Mouse (Mus musculus): ENCODE data around the gene Tspan11. TPM values are rescaled to one million over a fixed set of nuclear protein-coding genes. Genes with fewer than 3 reads are reported as not detected.

The Tspan11 gene
- total RNA-seq (2012; rRNA removed), result 0.11 and 0.13 TPM in 2 replicates

GRCm38 (mm10) chr6:127887511-127888421, at the start of gene Tspan11:
Gene Tspan11 (plus strand): TSS chr6:127887589.
- H3K4me3 ChIP-seq (ENCODE audit: insufficient read depth in 1 of 2, low read depth in 1 of 2, low read length in 2 of 2, poor library complexity in 1 of 2, severe bottlenecking in 1 of 2), result peak within 1 kb of the TSS; percentile 53 to 80
- H3K36me3 ChIP-seq (ENCODE audit: control insufficient read depth, insufficient read depth, low read length, poor library complexity, severe bottlenecking), result no peaks in the 10 kb centered on the region
- no peak for DNase-seq (ENCODE audit: low read depth, low spot score)
- in situ Hi-C loops (cut with MboI; ENCODE audit: low sequenced_read_pairs in 2 of 2, unreplicated experiment in 2 of 2), result no loop called here
- H3K9me3 ChIP-seq (ENCODE audit: control insufficient read depth, insufficient read depth, low read depth, low read length), result no peaks in the 10 kb centered on the region
- TF ChIP-seq CHD2 (IDR thresholded peaks at IDR 0.05; ENCODE audit: low read depth, low read length) (no peak), ZNF384 (IDR thresholded peaks at IDR 0.05; ENCODE audit: low read depth, low read length) (peak; percentile 59; the same call in 1 of the 2 replicates), HCFC1 (IDR thresholded peaks at IDR 0.05; ENCODE audit: borderline replicate concordance, insufficient read depth, low read length) (no peak)
- H3K9ac ChIP-seq (ENCODE audit: insufficient read depth, low read depth, low read length, poor library complexity, severe bottlenecking), result peak within 1 kb of the TSS; percentile 63
- no peaks in the 10 kb centered on the region for H3K4me1 ChIP-seq (ENCODE audit: control insufficient read depth in 2 of 2, insufficient read depth in 2 of 2, low read length in 2 of 2, poor library complexity in 1 of 2)
- H3K27ac ChIP-seq (ENCODE audit: insufficient read depth, low read depth, low read length, poor library complexity, severe bottlenecking), result no peak within 1 kb of the TSS

DNA sequence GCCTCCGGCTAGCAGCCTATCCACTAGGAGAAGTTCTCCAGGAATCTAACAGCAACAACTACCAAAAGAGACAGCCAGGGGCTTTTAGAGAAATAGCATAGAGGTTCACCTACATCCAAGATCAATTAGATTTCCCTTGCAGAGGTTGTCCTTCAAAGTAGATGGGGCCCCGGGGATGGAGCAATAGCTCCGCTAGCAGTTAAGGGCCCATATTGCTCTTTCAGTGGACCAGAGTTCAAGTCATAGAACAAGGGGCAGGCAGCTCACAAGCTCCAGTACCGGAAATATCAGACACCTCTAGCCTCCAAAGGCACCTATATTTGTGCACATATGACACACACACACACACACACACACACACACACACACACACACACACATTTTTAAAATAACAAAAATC, 49.5 kb upstream of the Tspan11 start:
- H3K36me3 ChIP-seq (ENCODE audit: control insufficient read depth, insufficient read depth, low read length, poor library complexity, severe bottlenecking), result no peaks in the 10 kb centered on the region
- no peak overlapping the region for H3K27ac ChIP-seq (ENCODE audit: insufficient read depth, low read depth, low read length, poor library complexity, severe bottlenecking)
- no peak overlapping the region for H3K9ac ChIP-seq (ENCODE audit: insufficient read depth, low read depth, low read length, poor library complexity, severe bottlenecking)
- H3K4me1 ChIP-seq (ENCODE audit: control insufficient read depth in 2 of 2, insufficient read depth in 2 of 2, low read length in 2 of 2, poor library complexity in 1 of 2), result peaks cover 0 to 9% of the 10 kb centered on the region in 2 experiments; a peak in 1 of 4 replicates
- no peak overlapping the region for H3K4me3 ChIP-seq (ENCODE audit: insufficient read depth in 1 of 2, low read depth in 1 of 2, low read length in 2 of 2, poor library complexity in 1 of 2, severe bottlenecking in 1 of 2)
- TF ChIP-seq ZC3H11A (IDR thresholded peaks at IDR 0.05; ENCODE audit: borderline replicate concordance, low read depth, low read length) (no peak), CHD2 (IDR thresholded peaks at IDR 0.05; ENCODE audit: low read depth, low read length) (no peak)
- in situ Hi-C loops (cut with MboI; ENCODE audit: low sequenced_read_pairs in 2 of 2, unreplicated experiment in 2 of 2), result no loop called here
- no peaks in the 10 kb centered on the region for H3K9me3 ChIP-seq (ENCODE audit: control insufficient read depth, insufficient read depth, low read depth, low read length)
- DNase-seq (ENCODE audit: low read depth, low spot score), result no peak

GRCm38 (mm10) chr6:127839538-127839937, 47.9 kb upstream of the Tspan11 start:
- H3K9me3 ChIP-seq (ENCODE audit: control insufficient read depth, insufficient read depth, low read depth, low read length), result no peaks in the 10 kb centered on the region
- TF ChIP-seq CHD2 (IDR thresholded peaks at IDR 0.05; ENCODE audit: low read depth, low read length) (no peak), ZC3H11A (IDR thresholded peaks at IDR 0.05; ENCODE audit: borderline replicate concordance, low read depth, low read length) (no peak), ZNF384 (IDR thresholded peaks at IDR 0.05; ENCODE audit: low read depth, low read length) (no peak), MAFK (IDR thresholded peaks at IDR 0.05; ENCODE audit: insufficient read depth, low read depth, low read length) (no peak), HCFC1 (IDR thresholded peaks at IDR 0.05; ENCODE audit: borderline replicate concordance, insufficient read depth, low read length) (no peak)
- no peaks in the 10 kb centered on the region for H3K36me3 ChIP-seq (ENCODE audit: control insufficient read depth, insufficient read depth, low read length, poor library complexity, severe bottlenecking)
- DNase-seq (ENCODE audit: low read depth, low spot score), result no peak
- no peak overlapping the region for H3K4me3 ChIP-seq (ENCODE audit: insufficient read depth in 1 of 2, low read depth in 1 of 2, low read length in 2 of 2, poor library complexity in 1 of 2, severe bottlenecking in 1 of 2)
- no peak overlapping the region for H3K27ac ChIP-seq (ENCODE audit: insufficient read depth, low read depth, low read length, poor library complexity, severe bottlenecking)
- in situ Hi-C loops (cut with MboI; ENCODE audit: low sequenced_read_pairs in 2 of 2, unreplicated experiment in 2 of 2), result no loop called here
- H3K4me1 ChIP-seq (ENCODE audit: control insufficient read depth in 2 of 2, insufficient read depth in 2 of 2, low read length in 2 of 2, poor library complexity in 1 of 2), result peaks cover 0 to 9% of the 10 kb centered on the region in 2 experiments; a peak in 1 of 4 replicates
- no peak overlapping the region for H3K9ac ChIP-seq (ENCODE audit: insufficient read depth, low read depth, low read length, poor library complexity, severe bottlenecking)

GRCm38 (mm10) chr6:127840171-127840570, 47.2 kb upstream of the Tspan11 start:
- Histone ChIP-seq H3K9ac (ENCODE audit: insufficient read depth, low read depth, low read length, poor library complexity, severe bottlenecking) (no peak overlapping the region), H3K4me1 (ENCODE audit: control insufficient read depth in 2 of 2, insufficient read depth in 2 of 2, low read length in 2 of 2, poor library complexity in 1 of 2) (peaks cover 0 to 9% of the 10 kb centered on the region in 2 experiments; a peak in 1 of 4 replicates), H3K27ac (ENCODE audit: insufficient read depth, low read depth, low read length, poor library complexity, severe bottlenecking) (no peak overlapping the region), H3K36me3 (ENCODE audit: control insufficient read depth, insufficient read depth, low read length, poor library complexity, severe bottlenecking) (no peaks in the 10 kb centered on the region), H3K9me3 (ENCODE audit: control insufficient read depth, insufficient read depth, low read depth, low read length) (no peaks in the 10 kb centered on the region), H3K4me3 (ENCODE audit: insufficient read depth in 1 of 2, low read depth in 1 of 2, low read length in 2 of 2, poor library complexity in 1 of 2, severe bottlenecking in 1 of 2) (no peak overlapping the region)
- in situ Hi-C loops (cut with MboI; ENCODE audit: low sequenced_read_pairs in 2 of 2, unreplicated experiment in 2 of 2), result no loop called here
- no peak for DNase-seq (ENCODE audit: low read depth, low spot score)
- TF ChIP-seq ZNF384 (IDR thresholded peaks at IDR 0.05; ENCODE audit: low read depth, low read length) (no peak), MAFK (IDR thresholded peaks at IDR 0.05; ENCODE audit: insufficient read depth, low read depth, low read length) (no peak)

DNA sequence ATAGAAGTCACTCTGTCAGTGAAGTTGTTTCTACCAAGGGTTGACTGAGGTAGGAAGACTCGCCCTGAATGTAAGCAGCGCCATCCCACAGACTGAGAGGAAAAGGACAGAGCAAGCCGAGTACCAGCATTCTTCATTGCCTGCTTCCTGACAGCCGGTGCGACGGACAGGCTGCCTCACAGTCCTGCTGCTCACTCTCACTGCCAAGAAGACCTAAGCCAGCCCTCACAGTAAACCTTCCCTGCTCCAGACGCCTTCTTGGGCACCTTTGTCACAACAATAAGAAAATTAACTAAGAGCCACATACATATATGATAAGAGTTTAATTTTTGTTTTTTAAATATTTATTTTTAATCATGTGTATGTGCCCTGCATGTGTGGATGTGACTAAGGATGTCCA, 46.1 kb upstream of the Tspan11 start:
- in situ Hi-C loops (cut with MboI; ENCODE audit: low sequenced_read_pairs in 2 of 2, unreplicated experiment in 2 of 2), result no loop called here
- Histone ChIP-seq H3K4me3 (ENCODE audit: insufficient read depth in 1 of 2, low read depth in 1 of 2, low read length in 2 of 2, poor library complexity in 1 of 2, severe bottlenecking in 1 of 2) (no peak overlapping the region), H3K36me3 (ENCODE audit: control insufficient read depth, insufficient read depth, low read length, poor library complexity, severe bottlenecking) (no peaks in the 10 kb centered on the region), H3K9me3 (ENCODE audit: control insufficient read depth, insufficient read depth, low read depth, low read length) (no peaks in the 10 kb centered on the region), H3K27ac (ENCODE audit: insufficient read depth, low read depth, low read length, poor library complexity, severe bottlenecking) (no peak overlapping the region), H3K4me1 (ENCODE audit: control insufficient read depth in 2 of 2, insufficient read depth in 2 of 2, low read length in 2 of 2, poor library complexity in 1 of 2) (peaks cover 0 to 5% of the 10 kb centered on the region in 2 experiments; a peak in 1 of 4 replicates), H3K9ac (ENCODE audit: insufficient read depth, low read depth, low read length, poor library complexity, severe bottlenecking) (no peak overlapping the region)
- DNase-seq (ENCODE audit: low read depth, low spot score), result no peak
- TF ChIP-seq CHD2 (IDR thresholded peaks at IDR 0.05; ENCODE audit: low read depth, low read length), result no peak
- TF ChIP-seq ZC3H11A (IDR thresholded peaks at IDR 0.05; ENCODE audit: borderline replicate concordance, low read depth, low read length), result no peak
- TF ChIP-seq ZNF384 (IDR thresholded peaks at IDR 0.05; ENCODE audit: low read depth, low read length), result no peak
- TF ChIP-seq HCFC1 (IDR thresholded peaks at IDR 0.05; ENCODE audit: borderline replicate concordance, insufficient read depth, low read length), result no peak
- no peak for TF ChIP-seq MAFK (IDR thresholded peaks at IDR 0.05; ENCODE audit: insufficient read depth, low read depth, low read length)

Data from ES-E14 (cell line).